Mouse (Mus musculus) forebrain, embryonic 16.5 days (tissue): ENCODE measurements at regions not wholly inside any gene's neighbourhood (a gene's known extent, or its start where the extent isn't known, plus 50 kb on each side); places are given as distances from the start of the nearest gene placed in this dataset.

Source experiments
- ATAC-seq: fragments of 200-750 bp; cut with Nextera tagmentation; 2 replicates; pipeline ENCODE4 v1.8.0; 2017; ENCODE audit warnings: mild to moderate bottlenecking, moderate library complexity
- H3K27ac ChIP-seq: fragments of 300-500 bp; sonication (generic); 2 replicates; pipeline ENCODE4 v1.5.1; 2014; ENCODE audit warnings: low read length, control low read depth
- H3K27me3 ChIP-seq: fragments of 300-500 bp; sonication (generic); replicated peaks from 2 replicates; pipeline ENCODE4 v1.6.1; 2014; ENCODE audit warnings: low read length; ENCODE audit not compliant: control insufficient read depth, insufficient read depth
- H3K36me3 ChIP-seq: fragments of 300-500 bp; sonication (generic); 2 replicates; pipeline ENCODE4 v1.6.1; 2014; ENCODE audit not compliant: control insufficient read depth, insufficient read depth
- H3K4me1 ChIP-seq: fragments of 300-500 bp; sonication (generic); replicated peaks from 2 replicates; pipeline ENCODE4 v1.6.1; 2014; ENCODE audit warnings: low read length; ENCODE audit not compliant: control insufficient read depth, insufficient read depth
- H3K4me2 ChIP-seq: fragments of 300-500 bp; sonication (generic); 2 replicates; pipeline ENCODE4 v1.6.1; 2014; ENCODE audit warnings: mild to moderate bottlenecking, low read length, control low read depth
- H3K4me3 ChIP-seq: fragments of 300-500 bp; sonication (generic); replicated peaks from 2 replicates; pipeline ENCODE4 v1.5.1; 2014; ENCODE audit warnings: mild to moderate bottlenecking, low read length, control low read depth
- H3K9ac ChIP-seq: fragments of 300-500 bp; sonication (generic); replicated peaks from 2 replicates; pipeline ENCODE4 v1.6.1; 2014; ENCODE audit warnings: low read depth, low read length, control low read depth
- H3K9me3 ChIP-seq: fragments of 300-500 bp; sonication (generic); 2 replicates; pipeline ENCODE4 v1.6.1; 2016; ENCODE audit warnings: low read length; ENCODE audit not compliant: control insufficient read depth
- WGBS: fragments of 180-500 bp; shearing (Covaris S2); extraction: QIAGEN DNeasy Blood & Tissue Kit; methylation state at CpG from one replicate; pipeline ENCODE4 v1.1.7; 2014; 5-methylcytosine and 5-hydroxymethylcytosine counted together

DNA sequence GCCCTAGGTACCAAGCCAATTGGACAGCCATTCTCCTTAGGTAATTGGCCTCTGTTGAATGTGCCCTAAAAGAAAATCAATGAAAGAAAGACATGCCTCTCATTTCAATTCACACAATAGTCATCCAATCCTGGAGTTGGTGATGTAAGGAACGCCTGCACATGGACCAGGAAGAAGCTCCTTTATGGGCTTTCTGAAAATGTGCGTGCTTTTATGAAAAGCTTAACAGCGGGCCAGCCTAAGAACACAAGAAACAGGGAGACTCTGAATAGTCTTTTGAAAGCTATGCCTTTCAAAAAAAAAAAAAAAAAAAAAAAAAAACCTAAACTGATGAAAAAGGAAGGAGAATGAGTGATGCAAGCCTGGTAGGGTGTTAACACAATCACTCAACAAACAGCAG is 183.1 kb downstream of the Pcdh19 start:
- Histone ChIP-seq H3K4me2 (no peak overlapping the region), H3K9me3 (no peaks in the 10 kb centered on the region), H3K27ac (no peak overlapping the region), H3K4me3 (no peak overlapping the region), H3K4me1 (no peaks in the 10 kb centered on the region), H3K36me3 (no peaks in the 10 kb centered on the region), H3K9ac (no peak overlapping the region), H3K27me3 (no peaks in the 10 kb centered on the region)
- 24% methylated on average over 3 of the region's 3 CpGs for WGBS
- ATAC-seq, result no peak

DNA sequence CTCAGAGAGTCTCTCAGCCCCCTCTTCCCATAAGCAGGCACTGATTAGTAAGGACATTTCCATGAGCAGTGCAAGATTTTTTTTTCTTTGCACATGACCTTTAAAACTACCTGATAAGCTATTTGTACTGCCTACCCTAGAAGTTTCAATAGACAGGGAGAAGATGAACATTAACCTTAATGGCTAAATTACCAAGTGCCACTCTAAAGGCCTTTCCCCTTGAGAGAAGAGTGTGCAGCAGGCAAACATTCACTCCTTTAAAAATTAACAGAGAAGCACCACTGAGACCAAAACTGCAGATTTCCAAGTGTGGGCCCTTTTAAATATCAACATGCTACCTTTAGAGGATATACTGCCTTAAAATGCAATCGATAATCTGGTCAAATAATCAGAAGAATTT is 226.9 kb downstream of the Pcdh19 start:
- no peaks in the 10 kb centered on the region for H3K9me3 ChIP-seq
- no peak overlapping the region for H3K27ac ChIP-seq
- H3K4me3 ChIP-seq, result no peak overlapping the region
- H3K27me3 ChIP-seq, result no peaks in the 10 kb centered on the region
- ATAC-seq, result no peak
- WGBS, result 74% methylated on average over 1 of the region's 1 CpGs
- no peaks in the 10 kb centered on the region for H3K36me3 ChIP-seq
- H3K9ac ChIP-seq, result no peak overlapping the region
- H3K4me2 ChIP-seq, result no peak overlapping the region
- H3K4me1 ChIP-seq, result no peaks in the 10 kb centered on the region

GRCm38 (mm10) chrX:133447417-133447816 is 241.4 kb downstream of the Pcdh19 start:
- Histone ChIP-seq H3K9ac (no peak overlapping the region), H3K27me3 (no peaks in the 10 kb centered on the region)

GRCm38 (mm10) chrX:133402446-133402845 is 286.3 kb downstream of the Pcdh19 start:
- Histone ChIP-seq H3K27me3 (no peaks in the 10 kb centered on the region), H3K4me2 (no peak overlapping the region), H3K36me3 (no peaks in the 10 kb centered on the region), H3K27ac (no peak overlapping the region), H3K4me1 (no peaks in the 10 kb centered on the region), H3K9me3 (no peaks in the 10 kb centered on the region), H3K9ac (no peak overlapping the region), H3K4me3 (no peak overlapping the region)
- peak; percentile 74 for ATAC-seq
- 74% methylated on average over 3 of the region's 3 CpGs for WGBS

More at GRCm38 (mm10) chrX:133447417-133447816, 241.4 kb downstream of the Pcdh19 start:
- no peak for ATAC-seq
- no peaks in the 10 kb centered on the region for H3K9me3 ChIP-seq
- H3K4me2 ChIP-seq, result no peak overlapping the region
- H3K27ac ChIP-seq, result no peak overlapping the region
- H3K4me1 ChIP-seq, result no peaks in the 10 kb centered on the region
- no peaks in the 10 kb centered on the region for H3K36me3 ChIP-seq
- H3K4me3 ChIP-seq, result no peak overlapping the region

DNA sequence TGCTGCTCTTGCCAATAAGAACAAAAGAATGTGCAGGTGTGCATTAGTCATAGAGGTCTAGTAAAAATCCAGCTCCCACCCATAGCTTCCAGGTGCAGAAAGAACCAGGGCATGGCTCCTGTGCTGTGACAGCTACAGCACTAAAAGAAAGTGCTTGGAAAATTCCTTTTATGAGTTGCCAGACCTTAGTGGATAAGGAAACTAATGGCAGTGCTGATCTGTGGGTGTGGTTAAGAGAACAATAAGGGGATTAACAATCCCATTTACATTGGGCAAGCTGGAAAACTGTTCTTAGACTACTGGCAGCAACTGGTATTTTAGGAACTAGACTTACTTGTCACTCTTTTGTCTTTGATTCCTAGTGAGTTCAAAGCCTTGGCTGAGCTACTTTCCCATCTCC is 301.0 kb downstream of the Pcdh19 start:
- H3K36me3 ChIP-seq, result no peaks in the 10 kb centered on the region
- no peaks in the 10 kb centered on the region for H3K9me3 ChIP-seq
- H3K27ac ChIP-seq, result no peak overlapping the region
- no peak for ATAC-seq
- no peak overlapping the region for H3K4me2 ChIP-seq
- H3K27me3 ChIP-seq, result no peaks in the 10 kb centered on the region
- H3K4me3 ChIP-seq, result no peak overlapping the region
- H3K4me1 ChIP-seq, result no peaks in the 10 kb centered on the region
- H3K9ac ChIP-seq, result no peak overlapping the region

- WGBS, result 30% methylated on average over 1 of the region's 1 CpGs
- H3K36me3 ChIP-seq, result no peaks in the 10 kb centered on the region
- no peaks in the 10 kb centered on the region for H3K27me3 ChIP-seq
- no peak overlapping the region for H3K27ac ChIP-seq
- H3K9ac ChIP-seq, result no peak overlapping the region
- H3K4me1 ChIP-seq, result no peaks in the 10 kb centered on the region
- no peak overlapping the region for H3K4me2 ChIP-seq
- no peaks in the 10 kb centered on the region for H3K9me3 ChIP-seq
- H3K4me3 ChIP-seq, result no peak overlapping the region
- ATAC-seq, result no peak
Observed at GRCm38 (mm10) chrX:133373960-133374359, 314.8 kb downstream of the Pcdh19 start.

GRCm38 (mm10) chrX:133373047-133373446 is 315.7 kb downstream of the Pcdh19 start:
- Histone ChIP-seq H3K36me3 (no peaks in the 10 kb centered on the region), H3K27ac (no peak overlapping the region), H3K4me1 (no peaks in the 10 kb centered on the region), H3K4me3 (no peak overlapping the region), H3K27me3 (no peaks in the 10 kb centered on the region), H3K4me2 (no peak overlapping the region), H3K9me3 (no peaks in the 10 kb centered on the region), H3K9ac (no peak overlapping the region)
- WGBS, result 20% methylated on average over 2 of the region's 2 CpGs
- no peak for ATAC-seq

DNA sequence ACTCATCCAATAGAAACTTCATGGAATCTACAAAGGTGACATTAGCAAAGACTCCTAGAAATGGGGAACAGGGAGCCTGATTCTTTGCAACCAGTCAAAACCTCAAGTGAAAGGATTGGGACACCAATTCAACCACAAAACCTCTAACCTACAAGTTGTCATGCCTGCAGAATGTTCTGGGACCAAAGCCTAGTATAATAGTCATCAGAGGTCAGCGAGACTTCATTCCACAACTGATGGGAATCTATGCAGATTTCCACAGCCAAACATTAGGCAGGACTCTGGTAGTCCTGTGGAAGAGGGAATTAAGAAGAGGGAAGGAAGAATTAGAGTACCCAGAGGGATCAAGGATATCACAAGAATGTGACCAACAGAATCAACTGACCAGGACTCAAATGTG is 316.4 kb downstream of the Pcdh19 start:
- H3K27ac ChIP-seq, result no peak overlapping the region
- no peak overlapping the region for H3K4me2 ChIP-seq
- H3K9ac ChIP-seq, result no peak overlapping the region
- no peak for ATAC-seq
- 85% methylated on average over 1 of the region's 1 CpGs for WGBS
- no peaks in the 10 kb centered on the region for H3K36me3 ChIP-seq
- no peaks in the 10 kb centered on the region for H3K9me3 ChIP-seq
- H3K4me3 ChIP-seq, result no peak overlapping the region
- H3K4me1 ChIP-seq, result no peaks in the 10 kb centered on the region
- H3K27me3 ChIP-seq, result no peaks in the 10 kb centered on the region

DNA sequence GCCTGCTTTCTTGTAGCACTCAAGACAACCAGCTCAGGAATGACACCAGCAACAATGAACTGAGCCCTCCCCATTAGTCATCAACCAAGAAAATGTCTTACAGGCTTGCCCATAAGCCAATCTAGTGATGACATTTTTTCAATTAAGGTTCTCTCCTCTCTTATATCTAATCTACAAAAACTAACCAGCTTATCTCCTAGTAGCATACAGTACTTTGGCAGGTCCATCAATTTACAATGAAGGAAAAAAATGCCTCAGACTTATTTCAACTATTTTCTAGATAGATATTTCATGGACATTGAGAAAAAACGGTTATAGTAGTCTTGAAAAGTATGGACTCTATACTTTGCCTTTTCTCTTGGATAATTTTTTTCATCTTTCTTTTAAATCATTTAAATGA is 328.0 kb downstream of the Pcdh19 start:
- H3K9ac ChIP-seq, result no peak overlapping the region
- no peaks in the 10 kb centered on the region for H3K36me3 ChIP-seq
- no peak overlapping the region for H3K4me3 ChIP-seq
- H3K4me2 ChIP-seq, result no peak overlapping the region
- no peak for ATAC-seq
- no peak overlapping the region for H3K27ac ChIP-seq
- no peaks in the 10 kb centered on the region for H3K27me3 ChIP-seq
- H3K4me1 ChIP-seq, result no peaks in the 10 kb centered on the region
- H3K9me3 ChIP-seq, result no peaks in the 10 kb centered on the region
- 74% methylated on average over 1 of the region's 1 CpGs for WGBS
